Mouse (Mus musculus): Measurements from ENCODE around the gene Ifngr2. TPM values are rescaled to one million over a fixed set of nuclear protein-coding genes. Genes with fewer than 3 reads are reported as not detected.

The Ifngr2 gene
- total and polyA plus RNA-seq, 3 experiments = 100 to 120 (median 120) TPM

DNA sequence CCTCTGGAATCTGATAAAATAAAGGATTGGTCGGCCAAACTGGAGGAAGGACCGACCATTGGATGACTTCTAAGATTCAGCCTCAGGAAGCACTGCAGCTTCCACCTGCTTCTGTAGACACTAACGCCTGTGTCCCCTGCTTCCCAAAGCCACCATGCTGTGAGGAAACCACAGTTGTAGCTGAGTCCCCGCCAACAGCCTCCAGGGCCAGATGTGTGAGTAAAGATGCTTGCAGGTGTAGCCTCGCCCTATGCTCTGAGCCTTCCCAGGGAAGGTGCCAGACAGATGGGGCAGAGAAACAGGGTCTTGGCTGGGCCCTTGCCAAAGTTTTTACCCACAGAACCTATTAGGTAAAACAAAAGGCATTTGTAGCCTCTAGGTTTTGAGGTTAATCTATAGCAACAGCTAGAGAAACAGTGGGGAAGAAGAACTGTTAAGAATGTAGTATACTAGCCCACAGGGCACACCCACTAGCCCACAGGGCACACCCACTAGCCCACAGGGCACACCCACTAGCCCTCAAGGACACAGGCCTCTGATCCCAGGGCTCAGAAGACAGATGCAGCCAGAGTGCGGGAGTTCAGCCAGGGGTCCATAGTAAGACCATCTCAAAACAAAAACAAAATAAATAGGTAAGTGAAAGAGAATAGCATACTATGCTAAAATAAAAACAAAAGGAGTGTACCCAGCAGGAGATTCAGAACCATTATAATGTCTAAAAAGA, 41.0 kb downstream of the Ifngr2 start:
- no peak for TF ChIP-seq CTCF (IDR thresholded peaks at IDR 0.05)
- Histone ChIP-seq H3K27ac (no peak overlapping the region), H3K4me3 (no peak overlapping the region), H3K9ac (ENCODE audit: low read depth, low read length) (no peak overlapping the region), H3K36me3 (ENCODE audit: control insufficient read depth, insufficient read depth, low read length) (no peaks in the 10 kb centered on the region), H3K27me3 (ENCODE audit: control insufficient read depth, insufficient read depth, low read length) (no peaks in the 10 kb centered on the region), H3K79me2 (replicated peaks; ENCODE audit: control insufficient read depth, insufficient read depth, low read length) (peaks cover 4% of the 10 kb centered on the region), H3K4me1 (ENCODE audit: control insufficient read depth, insufficient read depth, low read length) (no peaks in the 10 kb centered on the region)
- no peak for DNase-seq
- intact Hi-C loops (cut with DNase I) = no loop called here
- 72% methylated on average over 6 of the region's 6 CpGs for WGBS

DNA sequence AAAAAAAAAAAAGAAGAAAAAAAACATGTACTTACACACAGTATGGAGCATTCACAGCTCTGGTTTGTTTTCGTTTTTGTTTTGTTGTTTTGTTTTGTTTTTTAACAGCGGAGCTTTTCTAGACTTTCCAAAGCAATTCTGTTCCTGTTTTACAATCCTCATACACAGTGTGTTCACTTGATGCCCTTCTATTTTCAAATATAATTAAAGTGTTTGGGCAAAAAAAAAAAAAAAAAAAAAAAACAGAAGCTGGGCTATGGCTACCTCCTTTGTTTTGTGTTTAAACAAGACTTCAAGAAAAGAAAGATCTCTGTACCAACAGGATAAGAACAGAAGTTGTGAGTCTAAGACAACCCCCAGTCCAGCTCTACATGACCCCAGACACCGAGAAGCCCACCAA, 41.8 kb downstream of the Ifngr2 start:
- Histone ChIP-seq H3K36me3 (ENCODE audit: control insufficient read depth, insufficient read depth, low read length) (no peaks in the 10 kb centered on the region), H3K4me3 (no peak overlapping the region), H3K4me1 (ENCODE audit: control insufficient read depth, insufficient read depth, low read length) (no peaks in the 10 kb centered on the region), H3K27me3 (ENCODE audit: control insufficient read depth, insufficient read depth, low read length) (no peaks in the 10 kb centered on the region), H3K27ac (no peak overlapping the region), H3K9ac (ENCODE audit: low read depth, low read length) (no peak overlapping the region), H3K79me2 (replicated peaks; ENCODE audit: control insufficient read depth, insufficient read depth, low read length) (peaks cover 4% of the 10 kb centered on the region)
- 83% methylated on average over 3 of the region's 3 CpGs for WGBS
- intact Hi-C loops (cut with DNase I) = no loop called here
- DNase-seq = no peak
- TF ChIP-seq POLR2A (IDR thresholded peaks at IDR 0.05; ENCODE audit: insufficient read depth, low read depth, low read length) = no peak
- TF ChIP-seq EP300 (IDR thresholded peaks at IDR 0.05; ENCODE audit: insufficient read depth, low read depth, low read length) = no peak
- no peak for TF ChIP-seq CTCF (IDR thresholded peaks at IDR 0.05)

DNA sequence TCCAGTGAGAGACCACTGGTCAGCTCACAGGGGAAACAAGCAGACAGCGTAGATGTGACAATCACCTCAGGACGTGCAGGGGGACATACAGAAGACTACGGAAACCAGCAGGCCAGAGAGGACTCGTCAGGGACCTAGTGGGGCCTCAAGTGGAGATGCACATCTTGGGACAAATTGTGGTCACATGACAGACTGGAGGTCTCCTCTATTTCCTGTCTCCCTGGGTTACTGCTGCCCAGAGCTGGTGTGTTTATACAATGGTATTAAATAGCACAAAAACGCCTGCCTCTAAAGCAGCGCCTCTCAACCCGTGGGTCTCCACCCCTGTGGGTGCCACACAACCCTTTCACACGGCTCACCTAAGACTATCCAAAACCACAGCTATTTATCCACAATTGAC, 45.3 kb downstream of the Ifngr2 start:
- no peaks in the 10 kb centered on the region for H3K27me3 ChIP-seq (ENCODE audit: control insufficient read depth, insufficient read depth, low read length)
- WGBS = 66% methylated on average over 8 of the region's 8 CpGs
- intact Hi-C loops (cut with DNase I) = no loop called here
- no peak overlapping the region for H3K9ac ChIP-seq (ENCODE audit: low read depth, low read length)
- no peak overlapping the region for H3K27ac ChIP-seq
- TF ChIP-seq EP300 (IDR thresholded peaks at IDR 0.05; ENCODE audit: insufficient read depth, low read depth, low read length) (no peak), CTCF (IDR thresholded peaks at IDR 0.05) (no peak), POLR2A (IDR thresholded peaks at IDR 0.05; ENCODE audit: insufficient read depth, low read depth, low read length) (no peak)
- no peak overlapping the region for H3K4me3 ChIP-seq
- no peaks in the 10 kb centered on the region for H3K36me3 ChIP-seq (ENCODE audit: control insufficient read depth, insufficient read depth, low read length)
- no peak for DNase-seq
- peaks cover 4% of the 10 kb centered on the region for H3K79me2 ChIP-seq (replicated peaks; ENCODE audit: control insufficient read depth, insufficient read depth, low read length)
- H3K4me1 ChIP-seq (ENCODE audit: control insufficient read depth, insufficient read depth, low read length) = peaks cover 3% of the 10 kb centered on the region; the same call in 1 of the 2 replicates

DNA sequence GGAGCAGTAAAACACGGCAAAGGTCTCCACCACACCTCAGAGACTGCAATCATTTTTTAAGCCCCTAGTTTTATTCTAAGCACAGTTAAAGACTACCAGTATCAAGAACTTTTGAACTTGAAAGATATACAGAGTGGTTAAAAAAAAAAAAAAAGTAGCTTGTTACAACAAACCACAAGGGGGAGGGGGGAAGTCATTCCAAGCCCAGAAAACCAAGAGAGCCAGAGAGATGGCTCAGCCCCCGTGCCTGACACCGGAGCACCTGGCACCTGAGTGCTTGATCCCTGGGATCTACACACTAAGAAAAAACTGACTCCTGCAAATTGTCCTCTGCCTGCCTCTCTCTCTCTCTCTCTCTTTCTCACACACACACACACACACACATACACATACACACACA, 46.4 kb downstream of the Ifngr2 start:
- no peaks in the 10 kb centered on the region for H3K36me3 ChIP-seq (ENCODE audit: control insufficient read depth, insufficient read depth, low read length)
- H3K9ac ChIP-seq (ENCODE audit: low read depth, low read length) = no peak overlapping the region
- no peak for TF ChIP-seq POLR2A (IDR thresholded peaks at IDR 0.05; ENCODE audit: insufficient read depth, low read depth, low read length)
- no peak for TF ChIP-seq EP300 (IDR thresholded peaks at IDR 0.05; ENCODE audit: insufficient read depth, low read depth, low read length)
- DNase-seq = no peak
- peaks cover 4% of the 10 kb centered on the region for H3K79me2 ChIP-seq (replicated peaks; ENCODE audit: control insufficient read depth, insufficient read depth, low read length)
- 67% methylated on average over 3 of the region's 3 CpGs for WGBS
- no peak overlapping the region for H3K4me3 ChIP-seq
- H3K27me3 ChIP-seq (ENCODE audit: control insufficient read depth, insufficient read depth, low read length) = no peaks in the 10 kb centered on the region
- intact Hi-C loops (cut with DNase I) = no loop called here
- peaks cover 3% of the 10 kb centered on the region; the same call in 1 of the 2 replicates for H3K4me1 ChIP-seq (ENCODE audit: control insufficient read depth, insufficient read depth, low read length)
- no peak overlapping the region for H3K27ac ChIP-seq

DNA sequence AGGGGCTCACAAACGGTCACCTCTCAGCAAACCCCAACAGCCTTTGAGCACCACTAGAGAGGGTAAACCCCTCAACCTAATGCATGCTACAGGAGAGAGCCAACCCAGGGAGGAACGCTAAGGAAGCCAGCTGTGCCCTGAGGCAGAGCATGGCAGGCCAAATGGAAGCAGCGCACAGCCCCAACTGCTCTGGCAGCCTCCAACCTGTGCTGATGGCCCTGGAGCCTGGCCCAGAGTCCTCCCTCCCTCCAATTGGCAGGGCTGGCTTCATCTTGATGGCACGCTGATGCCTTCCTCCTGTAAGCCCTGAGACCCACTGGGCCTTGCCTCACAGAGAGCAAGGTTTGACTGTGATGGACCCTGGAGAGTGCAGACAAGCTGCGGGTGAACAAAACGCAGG, 48.2 kb downstream of the Ifngr2 start:
- Histone ChIP-seq H3K79me2 (replicated peaks; ENCODE audit: control insufficient read depth, insufficient read depth, low read length) (peaks cover 4% of the 10 kb centered on the region; the same call in 1 of the 2 replicates), H3K27me3 (ENCODE audit: control insufficient read depth, insufficient read depth, low read length) (no peaks in the 10 kb centered on the region), H3K4me1 (ENCODE audit: control insufficient read depth, insufficient read depth, low read length) (peaks cover 3% of the 10 kb centered on the region; the same call in 1 of the 2 replicates), H3K9ac (ENCODE audit: low read depth, low read length) (no peak overlapping the region), H3K4me3 (no peak overlapping the region), H3K27ac (no peak overlapping the region), H3K36me3 (ENCODE audit: control insufficient read depth, insufficient read depth, low read length) (no peaks in the 10 kb centered on the region)
- TF ChIP-seq CTCF (IDR thresholded peaks at IDR 0.05) (no peak), POLR2A (IDR thresholded peaks at IDR 0.05; ENCODE audit: insufficient read depth, low read depth, low read length) (no peak), EP300 (IDR thresholded peaks at IDR 0.05; ENCODE audit: insufficient read depth, low read depth, low read length) (no peak)
- intact Hi-C loops (cut with DNase I) = loop anchor here (5.0 kb wide), 2 partner anchors 48 to 52 kb away; partner anchors contain the start of genes Gart, Ifngr2 and Son
- WGBS = 63% methylated on average over 6 of the region's 6 CpGs
- peak; percentile 42 to 70 for DNase-seq

DNA sequence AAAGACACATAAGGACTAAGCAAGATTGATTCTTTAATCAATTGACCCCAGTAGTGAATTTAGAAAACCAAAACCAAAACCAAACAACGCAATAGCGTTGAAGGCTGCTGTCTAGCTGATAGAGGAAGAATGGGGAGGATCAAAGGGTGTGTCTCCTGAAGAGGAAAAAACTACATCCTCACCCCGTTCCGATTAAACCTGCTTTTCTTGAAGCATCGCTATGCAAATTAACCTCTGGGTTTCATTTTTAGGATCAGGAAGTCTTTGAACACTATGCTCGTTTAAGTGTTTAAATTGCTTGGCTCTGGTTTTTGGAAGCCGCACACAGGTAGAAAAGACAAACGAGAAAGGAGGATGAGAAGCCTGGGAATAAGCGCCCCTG, 49.5 kb downstream of the Ifngr2 start:
- Histone ChIP-seq H3K36me3 (ENCODE audit: control insufficient read depth, insufficient read depth, low read length) (no peaks in the 10 kb centered on the region), H3K79me2 (replicated peaks; ENCODE audit: control insufficient read depth, insufficient read depth, low read length) (peaks cover 2% of the 10 kb centered on the region; the same call in 1 of the 2 replicates), H3K27me3 (ENCODE audit: control insufficient read depth, insufficient read depth, low read length) (no peaks in the 10 kb centered on the region), H3K27ac (no peak overlapping the region), H3K9ac (ENCODE audit: low read depth, low read length) (no peak overlapping the region; the same call in 1 of the 2 replicates), H3K4me3 (peak overlapping the region; percentile 86), H3K4me1 (ENCODE audit: control insufficient read depth, insufficient read depth, low read length) (peaks cover 3% of the 10 kb centered on the region; the same call in 1 of the 2 replicates)
- 28% methylated on average over 9 of the region's 9 CpGs for WGBS
- no peak for DNase-seq
- TF ChIP-seq EP300 (IDR thresholded peaks at IDR 0.05; ENCODE audit: insufficient read depth, low read depth, low read length) (no peak), POLR2A (IDR thresholded peaks at IDR 0.05; ENCODE audit: insufficient read depth, low read depth, low read length) (no peak), CTCF (IDR thresholded peaks at IDR 0.05) (no peak)
- intact Hi-C loops (cut with DNase I) = loop anchor here (5.0 kb wide), 2 partner anchors 49 to 51 kb away; partner anchors contain the start of genes Gart, Ifngr2 and Son
